Mouse (Mus musculus) small intestine, adult 2 months (tissue): ENCODE results near the gene Chst11. TPM values are rescaled to one million over a fixed set of nuclear protein-coding genes. Genes with fewer than 3 reads are reported as not detected.

Experiments used
- H3K27ac ChIP-seq: fragments of 200-500 bp; 2 replicates; pipeline ENCODE4 v1.5.1; 2012; ENCODE audit warnings: low read depth, low read length, control low read depth, inconsistent platforms; ENCODE audit not compliant: insufficient read depth
- H3K27me3 ChIP-seq: fragments of 200-500 bp; 2 replicates; pipeline ENCODE4 v1.6.1; 2012; ENCODE audit warnings: mild to moderate bottlenecking, moderate library complexity, low read length, inconsistent platforms; ENCODE audit not compliant: control insufficient read depth, insufficient read depth
- H3K36me3 ChIP-seq: fragments of 200-500 bp; 2 replicates; pipeline ENCODE4 v1.6.1; 2012; ENCODE audit warnings: mild to moderate bottlenecking, low read length, control low read depth, inconsistent platforms; ENCODE audit not compliant: control insufficient read depth, insufficient read depth
- H3K4me1 ChIP-seq: fragments of 200-500 bp; 2 replicates; pipeline ENCODE4 v1.6.1; 2012; ENCODE audit warnings: low read length, inconsistent platforms, mixed read lengths; ENCODE audit not compliant: control insufficient read depth, insufficient read depth, insufficient read length
- H3K4me3 ChIP-seq: fragments of 200-500 bp; 2 replicates; pipeline ENCODE4 v1.5.1; 2012; ENCODE audit warnings: low read depth, mild to moderate bottlenecking, control low read depth, inconsistent platforms, low read length, moderate library complexity
- CTCF ChIP-seq: fragments of 200-500 bp; IDR thresholded peaks from 2 replicates; pipeline ENCODE4 v1.5.1; 2012; ENCODE audit warnings: low read depth, mild to moderate bottlenecking, control low read depth, inconsistent platforms, low read length, moderate library complexity, mixed read lengths; ENCODE audit not compliant: insufficient replicate concordance, insufficient read length; ENCODE audit errors: extremely low read depth
- POLR2A ChIP-seq: fragments of 200-500 bp; IDR thresholded peaks from 2 replicates; pipeline ENCODE4 v1.6.1; 2012; ENCODE audit warnings: low read depth, mild to moderate bottlenecking, control low read depth, inconsistent platforms, low read length, moderate library complexity
- WGBS: fragments of 180-500 bp; shearing (Covaris S2); methylation state at CpG from one replicate; pipeline ENCODE4 v1.1.7; 2018; 5-methylcytosine and 5-hydroxymethylcytosine counted together
- polyA plus RNA-seq: library from polyadenylated mRNA; depleted of rRNA; stranded (reverse); fragments of >200 nt; gene quantifications from 2 replicates; pipeline ENCODE4 v1.2.3, GENCODE M21; 2012

The Chst11 gene
- polyA plus RNA-seq, 1 experiment = 5.5 TPM

DNA sequence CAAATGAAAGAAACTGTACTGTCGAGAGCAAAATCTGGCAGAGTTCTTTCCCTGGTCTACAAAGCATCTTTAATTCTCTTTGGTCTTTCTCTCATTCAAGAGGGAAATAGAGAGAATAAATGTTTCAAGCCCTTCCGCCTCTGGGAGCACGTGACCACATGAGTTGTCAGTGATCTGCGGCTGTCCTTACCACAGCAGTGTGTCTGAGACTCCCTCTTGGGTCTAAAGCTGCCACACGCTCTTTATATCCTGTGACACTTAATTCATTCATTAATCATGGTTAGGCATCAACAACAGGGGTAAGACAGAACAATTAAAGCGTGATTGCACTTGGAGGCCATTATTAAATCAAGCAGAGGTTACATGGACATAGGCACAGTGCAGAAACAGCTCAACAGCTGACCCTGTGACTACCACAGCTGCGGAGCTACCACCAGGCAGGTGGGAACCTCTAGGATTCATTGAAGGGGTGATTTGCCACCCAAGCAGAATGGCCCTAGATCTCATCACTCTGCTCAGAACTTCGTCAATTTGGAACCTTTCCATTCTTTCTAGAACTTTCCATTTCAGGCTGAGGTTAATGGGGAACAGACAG, 144.4 kb downstream of the Chst11 start:
- Histone ChIP-seq H3K4me1 (peaks cover 2% of the 10 kb centered on the region; the same call in 1 of the 2 replicates), H3K4me3 (no peak overlapping the region), H3K36me3 (no peaks in the 10 kb centered on the region), H3K27me3 (no peaks in the 10 kb centered on the region), H3K27ac (no peak overlapping the region)
- no peak for TF ChIP-seq CTCF
- TF ChIP-seq POLR2A = no peak
- WGBS = 84% methylated on average over 8 of the region's 8 CpGs

DNA sequence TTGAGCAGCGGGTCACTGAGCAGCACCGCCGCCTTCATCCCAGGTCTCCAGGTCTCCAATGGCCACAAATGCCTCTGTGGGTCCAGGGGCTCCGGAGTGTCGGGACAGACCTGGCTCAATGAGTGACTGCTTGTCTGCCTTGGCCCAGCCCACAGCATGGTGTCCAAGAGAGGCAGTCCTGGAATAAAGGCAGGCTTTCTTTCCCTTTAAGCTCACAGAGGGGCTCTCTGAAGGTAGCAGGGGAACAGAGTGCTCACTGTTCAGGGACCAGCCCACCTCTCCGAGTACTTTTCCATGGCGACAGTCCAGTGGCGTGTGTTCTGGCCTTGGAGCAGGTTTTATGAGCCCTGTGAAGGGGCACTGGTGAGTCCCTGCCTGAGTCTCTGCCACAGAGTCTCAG, 145.3 kb downstream of the Chst11 start:
- Histone ChIP-seq H3K4me3 (no peak overlapping the region), H3K4me1 (no peaks in the 10 kb centered on the region), H3K27me3 (no peaks in the 10 kb centered on the region), H3K36me3 (no peaks in the 10 kb centered on the region), H3K27ac (no peak overlapping the region)
- no peak for TF ChIP-seq POLR2A
- no peak for TF ChIP-seq CTCF
- WGBS = 85% methylated on average over 8 of the region's 8 CpGs

DNA sequence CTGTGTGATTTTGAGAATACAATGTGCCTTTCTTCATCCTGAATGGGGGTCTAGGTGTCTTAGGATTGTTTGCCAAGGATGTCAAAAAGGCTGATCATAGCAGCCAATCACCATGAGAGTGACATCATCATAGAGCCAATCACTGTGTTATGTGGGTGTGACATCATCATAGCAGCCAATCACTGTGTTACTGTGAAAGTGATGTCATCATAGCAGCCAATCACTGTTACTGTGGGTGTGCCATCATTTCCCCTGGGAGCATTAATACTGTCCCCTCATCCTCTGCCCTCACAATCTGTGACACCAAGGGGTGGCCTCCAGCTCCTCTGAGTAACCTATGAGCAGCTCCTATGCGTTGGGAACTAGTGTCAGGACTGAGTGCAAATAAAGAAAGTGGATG, 146.6 kb downstream of the Chst11 start:
- WGBS = 90% methylated on average over 1 of the region's 1 CpGs
- TF ChIP-seq CTCF (no peak), POLR2A (no peak)
- Histone ChIP-seq H3K27ac (no peak overlapping the region), H3K36me3 (no peaks in the 10 kb centered on the region), H3K4me3 (no peak overlapping the region), H3K27me3 (no peaks in the 10 kb centered on the region), H3K4me1 (no peaks in the 10 kb centered on the region)

- H3K27me3 ChIP-seq = no peaks in the 10 kb centered on the region
- H3K4me3 ChIP-seq = no peak overlapping the region
- H3K27ac ChIP-seq = no peak overlapping the region
- TF ChIP-seq CTCF = no peak
- TF ChIP-seq POLR2A = no peak
- H3K4me1 ChIP-seq = no peaks in the 10 kb centered on the region
- WGBS = 75% methylated on average over 16 of the region's 16 CpGs
- H3K36me3 ChIP-seq = no peaks in the 10 kb centered on the region
Measured at GRCm38 (mm10) chr10:83133866-83134570, 148.7 kb downstream of the Chst11 start.

- no peaks in the 10 kb centered on the region for H3K36me3 ChIP-seq
- H3K27me3 ChIP-seq = no peaks in the 10 kb centered on the region
- no peaks in the 10 kb centered on the region for H3K4me1 ChIP-seq
- WGBS = 52% methylated on average over 10 of the region's 10 CpGs
- no peak for TF ChIP-seq POLR2A
- TF ChIP-seq CTCF = no peak
- no peak overlapping the region for H3K4me3 ChIP-seq
- no peak overlapping the region for H3K27ac ChIP-seq
Measured at GRCm38 (mm10) chr10:83134896-83135295, 149.6 kb downstream of the Chst11 start.

GRCm38 (mm10) chr10:83135963-83136362, 150.7 kb downstream of the Chst11 start:
- H3K4me3 ChIP-seq = no peak overlapping the region
- H3K27me3 ChIP-seq = no peaks in the 10 kb centered on the region
- H3K36me3 ChIP-seq = no peaks in the 10 kb centered on the region
- TF ChIP-seq CTCF = no peak
- no peak for TF ChIP-seq POLR2A
- 95% methylated on average over 1 of the region's 1 CpGs for WGBS
- H3K4me1 ChIP-seq = no peaks in the 10 kb centered on the region
- H3K27ac ChIP-seq = no peak overlapping the region

DNA sequence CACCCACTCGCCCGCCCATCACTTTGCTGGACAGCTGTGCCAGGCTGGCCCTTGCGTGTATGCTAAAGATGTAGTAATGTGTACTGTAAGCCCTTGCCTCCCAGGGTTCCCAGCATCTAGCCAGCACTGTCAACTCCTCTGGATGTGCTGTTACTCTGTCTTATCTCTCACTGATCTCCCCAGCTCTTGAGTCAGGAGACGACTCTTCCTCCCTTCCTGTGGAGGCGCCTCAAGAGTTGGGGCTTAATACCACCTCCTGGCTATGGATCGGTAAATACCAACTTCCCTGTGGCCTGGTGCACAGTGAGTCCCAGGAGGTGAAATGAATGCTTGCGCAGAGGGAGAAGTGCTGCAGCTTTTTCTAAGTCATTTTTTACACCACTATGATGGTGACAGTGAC, 151.8 kb downstream of the Chst11 start:
- Histone ChIP-seq H3K4me3 (no peak overlapping the region), H3K27ac (no peak overlapping the region), H3K36me3 (no peaks in the 10 kb centered on the region), H3K4me1 (no peaks in the 10 kb centered on the region; the same call in 1 of the 2 replicates), H3K27me3 (no peaks in the 10 kb centered on the region)
- WGBS = 85% methylated on average over 7 of the region's 7 CpGs
- TF ChIP-seq POLR2A (no peak), CTCF (no peak)
